Mouse (Mus musculus) lung, postnatal 4 days (tissue): ENCODE measurements around the gene Mob1a.
"Not testable (repeated sequence)": the region's sequence is repeated elsewhere in the genome, so short reads cannot be mapped to it uniquely, and the experiment has no call there.

Source experiments
- DNase-seq, 2 experiments: peaks; one replicate each; pipeline ENCODE4 v3.0.0; 2021

The Mob1a gene

GRCm38 (mm10) chr6:83345285-83345684 is 19.5 kb downstream of the Mob1a start:
- not testable (repeated sequence) for DNase-seq

- DNase-seq: no peak
Measured at GRCm38 (mm10) chr6:83347916-83348315, 22.1 kb downstream of the Mob1a start.

GRCm38 (mm10) chr6:83348873-83349272 is 23.1 kb downstream of the Mob1a start, which contains the start of gene Bola3:
TSS of gene Bola3 (plus strand) at chr6:83349147.
- DNase-seq: no peak

- DNase-seq: peak; percentile 91 to 95
Measured at GRCm38 (mm10) chr6:83349274-83349958, 23.6 kb downstream of the Mob1a start.

GRCm38 (mm10) chr6:83350172-83350571 is 24.4 kb downstream of the Mob1a start:
- DNase-seq: no peak

GRCm38 (mm10) chr6:83350851-83351405 is 25.1 kb downstream of the Mob1a start:
- DNase-seq: no peak

GRCm38 (mm10) chr6:83351490-83352160 is 25.8 kb downstream of the Mob1a start:
- DNase-seq: no peak

GRCm38 (mm10) chr6:83352666-83353410 is 27.0 kb downstream of the Mob1a start:
- no peak for DNase-seq

- no peak for DNase-seq
Measured at GRCm38 (mm10) chr6:83354856-83355781, 29.3 kb downstream of the Mob1a start.

GRCm38 (mm10) chr6:83356569-83357138 is 30.8 kb downstream of the Mob1a start:
- peak; percentile 74 to 88 for DNase-seq

- DNase-seq: peak in 1 of 2 experiments; percentile 4
Measured at GRCm38 (mm10) chr6:83357436-83357835, 31.6 kb downstream of the Mob1a start.

- no peak for DNase-seq
Measured at GRCm38 (mm10) chr6:83361523-83362248, 35.9 kb downstream of the Mob1a start.

- no peak for DNase-seq
Measured at GRCm38 (mm10) chr6:83363075-83363474, 37.3 kb downstream of the Mob1a start.

- no peak for DNase-seq
Measured at GRCm38 (mm10) chr6:83370316-83370965, 44.6 kb downstream of the Mob1a start.

GRCm38 (mm10) chr6:83371350-83371749 is 45.5 kb downstream of the Mob1a start:
- DNase-seq: no peak

GRCm38 (mm10) chr6:83373704-83374300 is 48.0 kb downstream of the Mob1a start:
- no peak for DNase-seq

GRCm38 (mm10) chr6:83381510-83382491 is 56.0 kb downstream of the Mob1a start:
- DNase-seq: peak in 1 of 2 experiments; percentile 23

GRCm38 (mm10) chr6:83385569-83386090 is 59.8 kb downstream of the Mob1a start:
- no peak for DNase-seq
